Mouse (Mus musculus) stomach, embryonic 16.5 days (tissue): Measurements from ENCODE around the gene Lrrfip2. TPM values are rescaled to one million over a fixed set of nuclear protein-coding genes. Genes with fewer than 3 reads are reported as not detected.

ENCODE experiments used
- ATAC-seq: fragments of 200-750 bp; cut with Nextera tagmentation; 2 replicates; pipeline ENCODE4 v1.8.0; 2017; ENCODE audit warnings: moderate number of reproducible peaks, moderate TSS enrichment; ENCODE audit not compliant: insufficient read depth, low FRiP score
- H3K27ac ChIP-seq: fragments of 300-500 bp; sonication (generic); 2 replicates; pipeline ENCODE4 v1.5.1; 2014; ENCODE audit warnings: low read length
- H3K27me3 ChIP-seq: fragments of 300-500 bp; sonication (generic); 2 replicates; pipeline ENCODE4 v1.6.1; 2014; ENCODE audit warnings: low read length, control low read depth, mixed read lengths; ENCODE audit not compliant: control insufficient read depth, insufficient read depth
- H3K36me3 ChIP-seq: fragments of 300-500 bp; sonication (generic); 2 replicates; pipeline ENCODE4 v1.6.1; 2014; ENCODE audit warnings: low read length; ENCODE audit not compliant: control insufficient read depth, insufficient read depth
- H3K4me1 ChIP-seq: fragments of 300-500 bp; sonication (generic); 2 replicates; pipeline ENCODE4 v1.6.1; 2014; ENCODE audit warnings: low read length, control low read depth, mixed read lengths; ENCODE audit not compliant: control insufficient read depth, insufficient read depth
- H3K4me2 ChIP-seq: fragments of 300-500 bp; sonication (generic); 2 replicates; pipeline ENCODE4 v1.6.1; 2014; ENCODE audit warnings: low read depth, low read length, mixed read lengths
- H3K4me3 ChIP-seq: fragments of 300-500 bp; sonication (generic); replicated peaks from 2 replicates; pipeline ENCODE4 v1.5.1; 2014; ENCODE audit warnings: mild to moderate bottlenecking, low read length
- H3K9ac ChIP-seq: fragments of 300-500 bp; sonication (generic); 2 replicates; pipeline ENCODE4 v1.6.1; 2014; ENCODE audit warnings: low read length
- H3K9me3 ChIP-seq: fragments of 300-500 bp; sonication (generic); replicated peaks from 2 replicates; pipeline ENCODE4 v1.6.1; 2016; ENCODE audit warnings: low read length, control low read depth; ENCODE audit not compliant: control insufficient read depth
- WGBS: fragments of 180-500 bp; shearing (Covaris S2); extraction: QIAGEN DNeasy Blood & Tissue Kit; methylation state at CpG from one replicate; pipeline ENCODE4 v1.1.7; 2014; 5-methylcytosine and 5-hydroxymethylcytosine counted together
- polyA plus RNA-seq: library from polyadenylated mRNA; unstranded; fragments of >200 nt; fragmentation: Nextera tagmentation; extraction: Ambion mirVana; gene quantifications from 2 replicates; pipeline ENCODE4 v1.2.1, GENCODE M21; 2015

Gene Lrrfip2
- polyA plus RNA-seq, 1 experiment from 2014 or later = 34.9 TPM

- Histone ChIP-seq H3K9ac (no peak overlapping the region), H3K4me1 (no peaks in the 10 kb centered on the region), H3K27me3 (no peaks in the 10 kb centered on the region), H3K27ac (no peak overlapping the region), H3K9me3 (no peaks in the 10 kb centered on the region), H3K4me2 (no peak overlapping the region), H3K36me3 (peaks cover 15% of the 10 kb centered on the region), H3K4me3 (no peak overlapping the region)
- ATAC-seq = no peak
Measured at GRCm38 (mm10) chr9:111237726-111238125, 120.3 kb downstream of the Lrrfip2 start.

- H3K4me2 ChIP-seq = no peak overlapping the region
- H3K9ac ChIP-seq = no peak overlapping the region
- H3K36me3 ChIP-seq = peaks cover 18% of the 10 kb centered on the region
- no peaks in the 10 kb centered on the region for H3K9me3 ChIP-seq
- no peak overlapping the region for H3K27ac ChIP-seq
- no peaks in the 10 kb centered on the region for H3K4me1 ChIP-seq
- WGBS = 88% methylated on average over 4 of the region's 4 CpGs
- no peak overlapping the region for H3K4me3 ChIP-seq
- no peaks in the 10 kb centered on the region for H3K27me3 ChIP-seq
- no peak for ATAC-seq
Measured at GRCm38 (mm10) chr9:111239821-111240220, 122.4 kb downstream of the Lrrfip2 start.

- H3K27me3 ChIP-seq = no peaks in the 10 kb centered on the region
- no peak overlapping the region for H3K9ac ChIP-seq
- no peak overlapping the region for H3K27ac ChIP-seq
- no peaks in the 10 kb centered on the region for H3K9me3 ChIP-seq
- no peak overlapping the region for H3K4me2 ChIP-seq
- no peaks in the 10 kb centered on the region for H3K4me1 ChIP-seq
- WGBS = 80% methylated on average over 6 of the region's 6 CpGs
- ATAC-seq = no peak
- H3K36me3 ChIP-seq = peaks cover 16% of the 10 kb centered on the region; the same call in 1 of the 2 replicates
- H3K4me3 ChIP-seq = no peak overlapping the region
Measured at GRCm38 (mm10) chr9:111243384-111243783, 126.0 kb downstream of the Lrrfip2 start.

- no peak overlapping the region for H3K4me3 ChIP-seq
- no peaks in the 10 kb centered on the region for H3K27me3 ChIP-seq
- H3K4me2 ChIP-seq = no peak overlapping the region
- no peaks in the 10 kb centered on the region for H3K9me3 ChIP-seq
- no peak for ATAC-seq
- H3K4me1 ChIP-seq = no peaks in the 10 kb centered on the region
- H3K27ac ChIP-seq = no peak overlapping the region
- peaks cover 16% of the 10 kb centered on the region; the same call in 1 of the 2 replicates for H3K36me3 ChIP-seq
- 80% methylated on average over 6 of the region's 6 CpGs for WGBS
- H3K9ac ChIP-seq = no peak overlapping the region
Measured at GRCm38 (mm10) chr9:111245546-111245945, 128.2 kb downstream of the Lrrfip2 start.

GRCm38 (mm10) chr9:111247682-111248246, 130.4 kb downstream of the Lrrfip2 start:
- ATAC-seq = no peak
- peaks cover 23% of the 10 kb centered on the region for H3K36me3 ChIP-seq

GRCm38 (mm10) chr9:111252161-111252869, 134.9 kb downstream of the Lrrfip2 start:
- no peak for ATAC-seq
- H3K4me3 ChIP-seq = no peak overlapping the region
- H3K9me3 ChIP-seq = no peaks in the 10 kb centered on the region
- no peaks in the 10 kb centered on the region for H3K27me3 ChIP-seq
- H3K36me3 ChIP-seq = peaks cover 21% of the 10 kb centered on the region
- H3K9ac ChIP-seq = no peak overlapping the region
- H3K4me2 ChIP-seq = no peak overlapping the region
- H3K4me1 ChIP-seq = no peaks in the 10 kb centered on the region
- 73% methylated on average over 7 of the region's 7 CpGs for WGBS
- no peak overlapping the region for H3K27ac ChIP-seq

More at GRCm38 (mm10) chr9:111247682-111248246, 130.4 kb downstream of the Lrrfip2 start:
- Histone ChIP-seq H3K9me3 (no peaks in the 10 kb centered on the region), H3K27ac (no peak overlapping the region), H3K9ac (no peak overlapping the region), H3K4me3 (no peak overlapping the region), H3K27me3 (no peaks in the 10 kb centered on the region), H3K4me2 (no peak overlapping the region), H3K4me1 (no peaks in the 10 kb centered on the region)
- 79% methylated on average over 3 of the region's 3 CpGs for WGBS

- Histone ChIP-seq H3K4me1 (no peaks in the 10 kb centered on the region), H3K9me3 (no peaks in the 10 kb centered on the region), H3K27me3 (no peaks in the 10 kb centered on the region), H3K4me2 (no peak overlapping the region), H3K36me3 (peaks cover 13% of the 10 kb centered on the region), H3K4me3 (no peak overlapping the region), H3K9ac (no peak overlapping the region), H3K27ac (no peak overlapping the region)
- 35% methylated on average over 1 of the region's 1 CpGs for WGBS
- no peak; the same call in 1 of the 2 replicates for ATAC-seq
Measured at GRCm38 (mm10) chr9:111260360-111260985, 143.1 kb downstream of the Lrrfip2 start.

- H3K27ac ChIP-seq = no peak overlapping the region
- peaks cover 13% of the 10 kb centered on the region; the same call in 1 of the 2 replicates for H3K36me3 ChIP-seq
- no peaks in the 10 kb centered on the region for H3K27me3 ChIP-seq
- no peak overlapping the region for H3K4me2 ChIP-seq
- no peak for ATAC-seq
- H3K9me3 ChIP-seq = no peaks in the 10 kb centered on the region
- no peak overlapping the region for H3K4me3 ChIP-seq
- no peak overlapping the region for H3K9ac ChIP-seq
- no peaks in the 10 kb centered on the region for H3K4me1 ChIP-seq
- 89% methylated on average over 4 of the region's 4 CpGs for WGBS
Measured at GRCm38 (mm10) chr9:111261356-111261755, 144.0 kb downstream of the Lrrfip2 start.

GRCm38 (mm10) chr9:111267998-111268397, 150.6 kb downstream of the Lrrfip2 start:
- no peak overlapping the region for H3K4me3 ChIP-seq
- peaks cover 6% of the 10 kb centered on the region; the same call in 1 of the 2 replicates for H3K4me1 ChIP-seq
- H3K4me2 ChIP-seq = no peak overlapping the region
- H3K27me3 ChIP-seq = no peaks in the 10 kb centered on the region
- no peak for ATAC-seq
- H3K36me3 ChIP-seq = peaks cover 8% of the 10 kb centered on the region; the same call in 1 of the 2 replicates
- no peak overlapping the region for H3K9ac ChIP-seq
- WGBS = 98% methylated on average over 2 of the region's 2 CpGs
- no peak overlapping the region for H3K27ac ChIP-seq
- no peaks in the 10 kb centered on the region for H3K9me3 ChIP-seq
